Mouse (Mus musculus): ENCODE measurements around the gene Dlgap3.

GRCm38 (mm10) chr4:127199406-127199805 is 30.4 kb downstream of the Dlgap3 start:
- TF ChIP-seq CTCF (IDR thresholded peaks at IDR 0.05; ENCODE audit: borderline replicate concordance, control insufficient read depth, extremely low read depth, insufficient read depth, low read length, poor library complexity) (no peak), POLR2A (IDR thresholded peaks at IDR 0.05; ENCODE audit: control insufficient read depth, extremely low read depth, insufficient read depth, low read length, poor library complexity) (no peak)
